Mouse (Mus musculus): ENCODE results near the gene Cops3.

DNA sequence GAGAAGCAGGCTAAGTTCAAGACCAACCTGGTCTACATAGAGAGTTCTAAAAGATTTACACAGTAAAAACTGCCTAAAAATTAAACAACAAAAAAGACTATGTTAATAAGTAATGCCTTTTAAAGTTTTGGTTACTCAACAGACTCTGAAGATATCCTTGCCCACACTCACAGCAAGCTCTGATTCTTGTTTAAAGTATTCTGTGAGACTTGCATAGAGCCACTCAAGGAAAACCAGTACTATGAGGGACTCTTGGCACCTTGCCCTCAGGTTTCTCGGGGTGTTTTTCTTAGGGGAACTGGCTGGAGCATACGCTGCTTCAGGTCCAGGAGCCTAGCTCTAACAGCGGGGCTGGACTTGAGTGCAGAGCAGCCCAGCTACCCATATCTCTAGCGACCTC is 60.2 kb downstream of the Cops3 start:
- no peak for TF ChIP-seq POLR2A (IDR thresholded peaks at IDR 0.05; ENCODE audit: control insufficient read depth in 1 of 2, insufficient read depth in 1 of 2, low read depth in 1 of 2, low read length in 2 of 2, poor library complexity in 1 of 2)
- TF ChIP-seq USF2 (IDR thresholded peaks at IDR 0.05; ENCODE audit: borderline replicate concordance in 1 of 2, insufficient read depth in 1 of 2, low read depth in 1 of 2, low read length in 2 of 2) = no peak
- TF ChIP-seq NRF1 (IDR thresholded peaks at IDR 0.05; ENCODE audit: insufficient read depth, low read depth, low read length, poor library complexity, severe bottlenecking) = no peak
- no peak for TF ChIP-seq GATA1 (IDR thresholded peaks at IDR 0.05; ENCODE audit: low read depth, low read length)
- no peak for TF ChIP-seq KAT2A (conservative IDR thresholded peaks at IDR 0.05; ENCODE audit: low read depth, low read length)

Measured in MEL (cell line).